Mouse (Mus musculus): ENCODE data around the gene 1700042G07Rik.

- TF ChIP-seq TAL1 (IDR thresholded peaks at IDR 0.05; ENCODE audit: low read length) (no peak), GATA1 (IDR thresholded peaks at IDR 0.05; ENCODE audit: low read length) (no peak)
Measured at GRCm38 (mm10) chr4:116141736-116142135, 31.4 kb upstream of the 1700042G07Rik start.
